Mouse (Mus musculus): ENCODE measurements around the gene G3bp1. TPM values are rescaled to one million over a fixed set of nuclear protein-coding genes. Genes with fewer than 3 reads are reported as not detected.

Gene G3bp1
- total and polyA plus RNA-seq, 3 experiments: 129 to 314 (median 246) TPM

DNA sequence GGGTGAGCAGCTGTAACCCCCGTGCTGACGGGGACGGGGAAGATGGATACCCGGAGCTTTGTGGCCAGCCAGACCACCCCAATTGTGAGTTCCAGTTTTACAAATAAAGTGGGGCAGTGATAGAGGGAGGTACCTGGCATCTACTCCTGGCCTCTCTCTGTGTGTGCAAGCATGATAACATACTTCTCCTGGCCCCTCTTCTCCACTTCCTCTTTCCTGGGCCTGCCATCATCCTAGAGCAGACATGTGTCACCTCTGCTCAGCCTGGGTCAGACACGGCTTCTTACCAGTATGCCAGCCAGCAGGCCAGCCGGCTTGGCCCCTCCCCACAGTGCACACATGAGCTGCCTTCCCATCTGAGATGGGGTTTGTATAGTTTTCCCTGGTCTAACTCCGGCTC, 61.3 kb downstream of the G3bp1 start (continued):
- TF ChIP-seq ZC3H11A (IDR thresholded peaks at IDR 0.05; ENCODE audit: low read depth, low read length): no peak

DNA sequence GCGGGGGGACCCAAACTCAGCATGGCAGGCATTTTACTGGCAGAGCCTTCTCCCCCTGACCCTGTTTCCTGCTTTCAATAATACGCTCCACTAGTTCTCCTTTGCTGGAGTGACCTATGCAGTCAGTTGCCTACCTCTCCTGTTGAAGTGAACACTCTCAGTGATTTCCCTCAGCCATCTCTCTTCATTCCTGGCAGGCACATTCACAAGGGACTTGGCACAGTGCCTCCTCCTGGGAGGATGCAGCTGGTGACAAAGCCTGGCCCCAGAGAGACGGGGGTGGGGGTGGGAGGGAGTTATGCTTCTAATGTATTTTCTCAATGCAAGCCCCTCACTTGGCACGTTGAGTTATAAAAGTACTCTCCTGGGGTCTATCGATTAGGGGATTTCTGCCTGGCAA, 63.9 kb downstream of the G3bp1 start:
- no peaks in the 10 kb centered on the region; a peak in 1 of 4 replicates for H3K27me3 ChIP-seq (ENCODE audit: control insufficient read depth in 1 of 2, insufficient read depth in 2 of 2, low read length in 2 of 2)
- no peak for DNase-seq (ENCODE audit: low read depth, low spot score)
- no peak overlapping the region for H3K4me3 ChIP-seq (ENCODE audit: control insufficient read depth in 1 of 2, insufficient read depth in 1 of 2, low read depth in 2 of 2, low read length in 2 of 2)
- no peak overlapping the region for H3K9ac ChIP-seq (ENCODE audit: control insufficient read depth, low read depth, low read length, poor library complexity, severe bottlenecking)
- H3K27ac ChIP-seq (ENCODE audit: control insufficient read depth, low read depth, low read length): no peak overlapping the region
- H3K4me1 ChIP-seq (ENCODE audit: control insufficient read depth in 1 of 2, insufficient read depth in 2 of 2, low read length in 2 of 2): peaks cover 4 to 5% of the 10 kb centered on the region in 2 experiments; a peak in 2 of 4 replicates
- H3K36me3 ChIP-seq (ENCODE audit: control insufficient read depth in 1 of 2, insufficient read depth in 2 of 2, low read length in 2 of 2): peaks cover 0 to 5% of the 10 kb centered on the region in 2 experiments; a peak in 2 of 4 replicates
- TF ChIP-seq MAZ (IDR thresholded peaks at IDR 0.05; ENCODE audit: low read depth, low read length) (no peak), USF1 (IDR thresholded peaks at IDR 0.05; ENCODE audit: low read depth, low read length) (no peak)
- H3K9me3 ChIP-seq (replicated peaks; ENCODE audit: insufficient read depth, low read length): no peaks in the 10 kb centered on the region
- H3K79me2 ChIP-seq (ENCODE audit: control insufficient read depth, insufficient read depth, low read length, poor library complexity): no peaks in the 10 kb centered on the region

DNA sequence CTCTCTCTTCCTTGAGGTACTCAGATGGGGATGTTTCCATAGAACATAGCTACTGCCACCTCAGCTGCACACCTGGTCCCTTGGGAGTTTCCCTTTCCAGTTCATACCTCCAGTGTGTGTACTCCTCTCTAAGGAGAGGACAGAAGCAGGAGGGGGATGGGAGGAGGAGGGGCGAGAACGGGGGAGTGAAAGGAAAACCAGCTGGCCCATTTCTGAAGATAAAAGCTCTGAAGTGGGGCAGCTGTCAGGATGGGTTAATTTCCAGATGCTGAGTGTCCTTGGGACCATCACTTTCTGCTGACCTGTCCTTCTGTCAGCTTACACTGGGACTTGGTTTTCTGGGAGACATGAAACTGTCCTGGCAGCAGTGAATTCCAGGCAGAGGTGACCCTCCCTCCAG, 65.3 kb downstream of the G3bp1 start:
- H3K79me2 ChIP-seq (ENCODE audit: control insufficient read depth, insufficient read depth, low read length, poor library complexity): no peaks in the 10 kb centered on the region
- no peaks in the 10 kb centered on the region for H3K9me3 ChIP-seq (replicated peaks; ENCODE audit: insufficient read depth, low read length)
- peaks cover 0 to 5% of the 10 kb centered on the region in 2 experiments; a peak in 2 of 4 replicates for H3K36me3 ChIP-seq (ENCODE audit: control insufficient read depth in 1 of 2, insufficient read depth in 2 of 2, low read length in 2 of 2)
- no peak overlapping the region for H3K9ac ChIP-seq (ENCODE audit: control insufficient read depth, low read depth, low read length, poor library complexity, severe bottlenecking)
- H3K4me1 ChIP-seq (ENCODE audit: control insufficient read depth in 1 of 2, insufficient read depth in 2 of 2, low read length in 2 of 2): peaks cover 4 to 5% of the 10 kb centered on the region in 2 experiments; a peak in 2 of 4 replicates
- no peaks in the 10 kb centered on the region; a peak in 1 of 4 replicates for H3K27me3 ChIP-seq (ENCODE audit: control insufficient read depth in 1 of 2, insufficient read depth in 2 of 2, low read length in 2 of 2)
- no peak for DNase-seq (ENCODE audit: low read depth, low spot score)
- no peak overlapping the region for H3K27ac ChIP-seq (ENCODE audit: control insufficient read depth, low read depth, low read length)
- no peak overlapping the region for H3K4me3 ChIP-seq (ENCODE audit: control insufficient read depth in 1 of 2, insufficient read depth in 1 of 2, low read depth in 2 of 2, low read length in 2 of 2)
- no peak for TF ChIP-seq CHD2 (IDR thresholded peaks at IDR 0.05; ENCODE audit: low read length)
- TF ChIP-seq JUND (IDR thresholded peaks at IDR 0.05; ENCODE audit: low read depth, low read length): no peak
- TF ChIP-seq MAX (IDR thresholded peaks at IDR 0.05; ENCODE audit: low read length): no peak

DNA sequence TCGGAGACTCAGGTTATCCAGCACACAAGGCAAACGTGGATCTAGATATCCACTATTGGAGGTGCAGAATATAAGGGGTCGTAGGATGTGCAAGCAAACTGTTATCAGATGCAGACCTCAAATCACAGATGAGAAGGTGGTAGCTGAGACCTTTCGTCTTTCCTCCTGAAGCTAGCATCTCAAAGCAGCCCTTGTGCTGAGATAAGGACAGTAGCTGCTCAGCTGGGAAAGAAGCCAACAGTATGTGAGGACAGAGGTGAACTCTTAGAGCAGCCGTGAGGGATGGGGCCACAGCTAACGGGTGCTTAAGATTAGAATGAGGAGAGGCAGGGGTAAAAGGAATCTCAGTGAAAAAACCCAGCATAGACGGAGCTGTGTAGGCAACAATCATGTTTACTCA, 72.6 kb downstream of the G3bp1 start:
- H3K79me2 ChIP-seq (ENCODE audit: control insufficient read depth, insufficient read depth, low read length, poor library complexity): no peaks in the 10 kb centered on the region
- H3K9ac ChIP-seq (ENCODE audit: control insufficient read depth, low read depth, low read length, poor library complexity, severe bottlenecking): no peak overlapping the region
- DNase-seq (ENCODE audit: low read depth, low spot score): peak; percentile 77
- no peak overlapping the region for H3K4me3 ChIP-seq (ENCODE audit: control insufficient read depth in 1 of 2, insufficient read depth in 1 of 2, low read depth in 2 of 2, low read length in 2 of 2)
- no peaks in the 10 kb centered on the region; a peak in 1 of 4 replicates for H3K27me3 ChIP-seq (ENCODE audit: control insufficient read depth in 1 of 2, insufficient read depth in 2 of 2, low read length in 2 of 2)
- no peaks in the 10 kb centered on the region for H3K36me3 ChIP-seq (ENCODE audit: control insufficient read depth in 1 of 2, insufficient read depth in 2 of 2, low read length in 2 of 2)
- no peak overlapping the region for H3K27ac ChIP-seq (ENCODE audit: control insufficient read depth, low read depth, low read length)
- no peaks in the 10 kb centered on the region for H3K4me1 ChIP-seq (ENCODE audit: control insufficient read depth in 1 of 2, insufficient read depth in 2 of 2, low read length in 2 of 2)
- H3K9me3 ChIP-seq (replicated peaks; ENCODE audit: insufficient read depth, low read length): no peaks in the 10 kb centered on the region
- no peak for TF ChIP-seq CHD1 (IDR thresholded peaks at IDR 0.05; ENCODE audit: low read depth, low read length)
- no peak for TF ChIP-seq CTCF (IDR thresholded peaks at IDR 0.05 in 2 of 3, conservative IDR thresholded peaks at IDR 0.05 in 1 of 3; ENCODE audit: control insufficient read depth in 1 of 3, insufficient read depth in 1 of 3, low read depth in 2 of 3, low read length in 3 of 3, poor library complexity in 1 of 3, severe bottlenecking in 1 of 3)
- no peak for TF ChIP-seq MYB (IDR thresholded peaks at IDR 0.05; ENCODE audit: low read depth, low read length)
- no peak for TF ChIP-seq SMC3 (IDR thresholded peaks at IDR 0.05; ENCODE audit: low read depth, low read length)
- no peak for TF ChIP-seq MEF2A (IDR thresholded peaks at IDR 0.05; ENCODE audit: extremely low read depth, insufficient replicate concordance, low read depth, low read length, poor library complexity, severe bottlenecking)
- no peak for TF ChIP-seq USF1 (IDR thresholded peaks at IDR 0.05; ENCODE audit: low read depth, low read length)
- TF ChIP-seq MAFK (IDR thresholded peaks at IDR 0.05; ENCODE audit: borderline replicate concordance, low read depth, low read length): no peak
- TF ChIP-seq JUND (IDR thresholded peaks at IDR 0.05; ENCODE audit: low read depth, low read length): no peak
- TF ChIP-seq GABPA (IDR thresholded peaks at IDR 0.05; ENCODE audit: low read depth, low read length): no peak
- TF ChIP-seq POLR2AphosphoS5 (IDR thresholded peaks at IDR 0.05; ENCODE audit: borderline replicate concordance, low read depth, low read length): no peak
- TF ChIP-seq GATA1 (IDR thresholded peaks at IDR 0.05; ENCODE audit: low read depth, low read length): peak; percentile 59
- no peak for TF ChIP-seq RAD21 (IDR thresholded peaks at IDR 0.05; ENCODE audit: low read depth, low read length)
- no peak for TF ChIP-seq POLR2A (IDR thresholded peaks at IDR 0.05; ENCODE audit: control insufficient read depth in 1 of 2, insufficient read depth in 1 of 2, low read depth in 1 of 2, low read length in 2 of 2, poor library complexity in 1 of 2)
- TF ChIP-seq MYC (IDR thresholded peaks at IDR 0.05; ENCODE audit: low read depth, low read length): no peak
- no peak for TF ChIP-seq POLR2AphosphoS2 (IDR thresholded peaks at IDR 0.05; ENCODE audit: low read length)
- no peak for TF ChIP-seq E2F4 (IDR thresholded peaks at IDR 0.05; ENCODE audit: borderline replicate concordance, low read depth, low read length)
- no peak for TF ChIP-seq MAX (IDR thresholded peaks at IDR 0.05; ENCODE audit: low read length)
- no peak for TF ChIP-seq BHLHE40 (IDR thresholded peaks at IDR 0.05; ENCODE audit: borderline replicate concordance, low read depth, low read length)
- TF ChIP-seq ZNF384 (IDR thresholded peaks at IDR 0.05; ENCODE audit: low read depth, low read length): no peak
- TF ChIP-seq TAL1 (IDR thresholded peaks at IDR 0.05; ENCODE audit: low read length): no peak
- peak; percentile 72; the same call in 1 of the 2 replicates for TF ChIP-seq RCOR1 (IDR thresholded peaks at IDR 0.05; ENCODE audit: low read depth, low read length)
- no peak for TF ChIP-seq CHD2 (IDR thresholded peaks at IDR 0.05; ENCODE audit: low read length)
- no peak for TF ChIP-seq TBP (IDR thresholded peaks at IDR 0.05; ENCODE audit: low read depth, low read length)

Measured in MEL (cell line).